Mouse (Mus musculus) neural tube, embryonic 15.5 days (tissue): ENCODE results near the gene Dip2a. TPM values are rescaled to one million over a fixed set of nuclear protein-coding genes. Genes with fewer than 3 reads are reported as not detected.

Experiments used
- ATAC-seq: fragments of 200-750 bp; cut with Nextera tagmentation; 2 replicates; pipeline ENCODE4 v1.8.0; 2017; ENCODE audit warnings: mild to moderate bottlenecking, moderate TSS enrichment, moderate library complexity; ENCODE audit not compliant: low FRiP score
- H3K27ac ChIP-seq: fragments of 300-500 bp; sonication (generic); replicated peaks from 2 replicates; pipeline ENCODE4 v1.5.1; 2015; ENCODE audit warnings: mild to moderate bottlenecking, inconsistent platforms
- H3K27me3 ChIP-seq: fragments of 300-500 bp; sonication (generic); replicated peaks from 2 replicates; pipeline ENCODE4 v1.6.1; 2015; ENCODE audit warnings: inconsistent platforms
- H3K36me3 ChIP-seq: fragments of 300-500 bp; sonication (generic); 2 replicates; pipeline ENCODE4 v1.6.1; 2015; ENCODE audit warnings: inconsistent platforms
- H3K4me1 ChIP-seq: fragments of 300-500 bp; sonication (generic); 2 replicates; pipeline ENCODE4 v1.6.1; 2015; ENCODE audit warnings: inconsistent platforms
- H3K4me2 ChIP-seq: fragments of 300-500 bp; sonication (generic); 2 replicates; pipeline ENCODE4 v1.6.1; 2015; ENCODE audit warnings: inconsistent platforms, mild to moderate bottlenecking, moderate library complexity
- H3K4me3 ChIP-seq: fragments of 300-500 bp; sonication (generic); replicated peaks from 2 replicates; pipeline ENCODE4 v1.5.1; 2015; ENCODE audit warnings: mild to moderate bottlenecking, inconsistent platforms
- H3K9ac ChIP-seq: fragments of 300-500 bp; sonication (generic); replicated peaks from 2 replicates; pipeline ENCODE4 v1.6.1; 2015; ENCODE audit warnings: mild to moderate bottlenecking, inconsistent platforms
- H3K9me3 ChIP-seq: fragments of 300-500 bp; sonication (generic); replicated peaks from 2 replicates; pipeline ENCODE4 v1.6.1; 2016; ENCODE audit warnings: inconsistent platforms
- WGBS: fragments of 180-500 bp; shearing (Covaris S2); methylation state at CpG from one replicate; pipeline ENCODE4 v1.1.7; 2015; ENCODE audit warnings: mixed read lengths; 5-methylcytosine and 5-hydroxymethylcytosine counted together
- polyA plus RNA-seq: library from polyadenylated mRNA; unstranded; fragments of >200 nt; fragmentation: Nextera tagmentation; extraction: Ambion mirVana; gene quantifications from 2 replicates; pipeline ENCODE4 v1.2.1, GENCODE M21; 2015

Gene Dip2a
- polyA plus RNA-seq, 1 experiment from 2014 or later, result 19.7 TPM

DNA sequence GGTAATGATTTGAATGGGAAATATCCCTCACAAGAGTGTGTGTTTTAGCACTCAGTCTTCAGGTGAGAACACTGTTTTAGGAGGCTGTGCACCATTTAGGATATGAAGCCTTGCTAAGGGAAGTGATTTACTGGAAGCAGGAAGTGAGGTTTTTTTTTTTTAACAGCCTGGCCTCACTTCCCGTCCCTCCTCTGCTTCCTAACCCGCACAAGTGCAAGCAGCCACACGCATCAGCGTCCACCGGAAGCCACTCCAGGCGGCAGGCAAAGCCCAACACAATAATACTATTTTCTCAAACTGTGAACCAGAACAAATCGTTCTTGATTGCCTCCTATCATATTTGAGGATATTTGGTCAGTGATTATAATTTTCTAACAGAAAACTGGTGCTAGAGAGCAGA, 6.9 kb upstream of the Dip2a start:
- H3K9ac ChIP-seq, result no peak overlapping the region
- no peak overlapping the region for H3K27ac ChIP-seq
- ATAC-seq, result no peak
- H3K9me3 ChIP-seq, result no peaks in the 10 kb centered on the region
- H3K36me3 ChIP-seq, result peaks cover 51% of the 10 kb centered on the region
- no peaks in the 10 kb centered on the region for H3K4me1 ChIP-seq
- H3K27me3 ChIP-seq, result no peaks in the 10 kb centered on the region
- no peak overlapping the region for H3K4me3 ChIP-seq
- 86% methylated on average over 7 of the region's 7 CpGs for WGBS
- H3K4me2 ChIP-seq, result no peak overlapping the region

- H3K27ac ChIP-seq, result no peak overlapping the region
- H3K36me3 ChIP-seq, result peaks cover 11% of the 10 kb centered on the region
- no peak overlapping the region for H3K9ac ChIP-seq
- H3K9me3 ChIP-seq, result no peaks in the 10 kb centered on the region
- peak overlapping the region; percentile 82 for H3K4me2 ChIP-seq
- no peak for ATAC-seq
- peaks cover 25% of the 10 kb centered on the region for H3K4me1 ChIP-seq
- 13% methylated on average over 4 of the region's 4 CpGs for WGBS
- H3K4me3 ChIP-seq, result peak overlapping the region; percentile 65; the same call in 1 of the 2 replicates
- no peaks in the 10 kb centered on the region for H3K27me3 ChIP-seq
Measured at GRCm38 (mm10) chr10:76346589-76346988, 1.5 kb upstream of the Dip2a start.

- Histone ChIP-seq H3K4me2 (peak overlapping the region; percentile 82), H3K27ac (no peak overlapping the region), H3K27me3 (no peaks in the 10 kb centered on the region), H3K4me1 (peaks cover 25% of the 10 kb centered on the region), H3K36me3 (peaks cover 7% of the 10 kb centered on the region), H3K9ac (peak overlapping the region; percentile 58; the same call in 1 of the 2 replicates), H3K9me3 (no peaks in the 10 kb centered on the region), H3K4me3 (peak overlapping the region; percentile 65)
- no peak for ATAC-seq
- 28% methylated on average over 8 of the region's 8 CpGs for WGBS
Measured at GRCm38 (mm10) chr10:76346043-76346491, 976 bp upstream of the Dip2a start.

DNA sequence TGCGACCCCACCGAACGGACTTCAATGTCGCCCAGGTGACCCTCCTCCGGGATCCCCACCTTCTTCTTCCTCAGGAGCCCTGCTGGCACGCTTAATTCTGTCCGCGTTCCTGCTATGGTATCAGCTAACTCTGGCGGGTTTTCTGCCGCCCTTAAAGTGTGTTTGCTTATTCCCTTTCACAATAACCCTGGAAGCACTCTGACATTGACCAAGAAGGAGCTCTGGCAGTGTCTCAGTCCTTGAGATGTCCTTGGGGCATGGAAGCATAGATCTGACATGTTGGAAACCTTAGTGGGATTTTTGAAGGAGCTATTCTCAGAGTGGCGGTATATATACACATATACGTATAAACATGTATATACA, 430 bp upstream of the Dip2a start:
- Histone ChIP-seq H3K9me3 (no peaks in the 10 kb centered on the region), H3K4me1 (peaks cover 25% of the 10 kb centered on the region), H3K9ac (peak overlapping the region; percentile 58), H3K4me3 (peak overlapping the region; percentile 65), H3K27ac (peak overlapping the region; percentile 85), H3K4me2 (peak overlapping the region; percentile 82), H3K36me3 (peaks cover 2% of the 10 kb centered on the region), H3K27me3 (no peaks in the 10 kb centered on the region)
- no peak; the same call in none of the 2 replicates for ATAC-seq
- 5% methylated on average over 12 of the region's 12 CpGs for whole genome bisulfite sequencing

GRCm38 (mm10) chr10:76334350-76334749, 10.7 kb downstream of the Dip2a start:
- ATAC-seq, result no peak
- Histone ChIP-seq H3K4me1 (0 out of 2 replicates have a peak, but pooled peaks cover 3% of the 10 kb centered on the region), H3K4me3 (no peak overlapping the region), H3K27me3 (no peaks in the 10 kb centered on the region), H3K27ac (no peak overlapping the region), H3K36me3 (no peaks in the 10 kb centered on the region), H3K9me3 (no peaks in the 10 kb centered on the region), H3K9ac (no peak overlapping the region), H3K4me2 (no peak overlapping the region)
- WGBS, result 33% methylated on average over 4 of the region's 4 CpGs

DNA sequence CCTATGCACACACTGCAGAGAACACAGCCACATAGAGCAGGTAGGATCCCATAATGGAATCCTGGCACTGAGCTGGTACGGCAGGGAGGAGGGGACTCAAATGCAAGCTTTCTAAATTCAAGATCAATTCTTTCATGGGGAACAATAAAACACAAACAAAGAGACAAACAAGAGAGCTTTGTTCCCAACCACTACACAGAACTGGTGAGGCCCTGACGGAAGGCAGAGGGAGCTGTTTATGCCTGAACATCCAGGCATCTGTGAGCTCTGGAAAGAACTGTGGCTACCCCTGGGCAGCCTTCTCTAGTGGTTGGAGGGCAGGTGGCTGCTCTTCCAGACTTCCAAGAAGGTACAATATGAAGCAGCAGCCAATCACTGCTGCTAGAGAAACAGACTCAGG, 13.1 kb downstream of the Dip2a start:
- 32% methylated on average over 2 of the region's 2 CpGs for WGBS
- H3K27ac ChIP-seq, result no peak overlapping the region
- H3K9me3 ChIP-seq, result no peaks in the 10 kb centered on the region
- no peaks in the 10 kb centered on the region for H3K36me3 ChIP-seq
- H3K4me2 ChIP-seq, result no peak overlapping the region
- no peak overlapping the region for H3K4me3 ChIP-seq
- no peaks in the 10 kb centered on the region for H3K27me3 ChIP-seq
- ATAC-seq, result no peak
- no peak overlapping the region for H3K9ac ChIP-seq
- 0 out of 2 replicates have a peak, but pooled peaks cover 3% of the 10 kb centered on the region for H3K4me1 ChIP-seq

GRCm38 (mm10) chr10:76329093-76329492, 16.0 kb downstream of the Dip2a start:
- 0 out of 2 replicates have a peak, but pooled peaks cover 3% of the 10 kb centered on the region for H3K4me1 ChIP-seq
- no peak overlapping the region for H3K4me2 ChIP-seq
- WGBS, result 91% methylated on average over 4 of the region's 4 CpGs
- H3K27me3 ChIP-seq, result no peaks in the 10 kb centered on the region
- peaks cover 13% of the 10 kb centered on the region for H3K36me3 ChIP-seq
- no peak overlapping the region for H3K4me3 ChIP-seq
- H3K9me3 ChIP-seq, result no peaks in the 10 kb centered on the region
- no peak overlapping the region for H3K9ac ChIP-seq
- H3K27ac ChIP-seq, result no peak overlapping the region
- no peak for ATAC-seq

GRCm38 (mm10) chr10:76328574-76328973, 16.5 kb downstream of the Dip2a start:
- ATAC-seq, result no peak
- Histone ChIP-seq H3K4me1 (0 out of 2 replicates have a peak, but pooled peaks cover 3% of the 10 kb centered on the region), H3K27me3 (no peaks in the 10 kb centered on the region), H3K27ac (no peak overlapping the region), H3K4me2 (no peak overlapping the region), H3K4me3 (no peak overlapping the region), H3K9me3 (no peaks in the 10 kb centered on the region), H3K9ac (no peak overlapping the region), H3K36me3 (peaks cover 13% of the 10 kb centered on the region)
- WGBS, result 91% methylated on average over 3 of the region's 3 CpGs

DNA sequence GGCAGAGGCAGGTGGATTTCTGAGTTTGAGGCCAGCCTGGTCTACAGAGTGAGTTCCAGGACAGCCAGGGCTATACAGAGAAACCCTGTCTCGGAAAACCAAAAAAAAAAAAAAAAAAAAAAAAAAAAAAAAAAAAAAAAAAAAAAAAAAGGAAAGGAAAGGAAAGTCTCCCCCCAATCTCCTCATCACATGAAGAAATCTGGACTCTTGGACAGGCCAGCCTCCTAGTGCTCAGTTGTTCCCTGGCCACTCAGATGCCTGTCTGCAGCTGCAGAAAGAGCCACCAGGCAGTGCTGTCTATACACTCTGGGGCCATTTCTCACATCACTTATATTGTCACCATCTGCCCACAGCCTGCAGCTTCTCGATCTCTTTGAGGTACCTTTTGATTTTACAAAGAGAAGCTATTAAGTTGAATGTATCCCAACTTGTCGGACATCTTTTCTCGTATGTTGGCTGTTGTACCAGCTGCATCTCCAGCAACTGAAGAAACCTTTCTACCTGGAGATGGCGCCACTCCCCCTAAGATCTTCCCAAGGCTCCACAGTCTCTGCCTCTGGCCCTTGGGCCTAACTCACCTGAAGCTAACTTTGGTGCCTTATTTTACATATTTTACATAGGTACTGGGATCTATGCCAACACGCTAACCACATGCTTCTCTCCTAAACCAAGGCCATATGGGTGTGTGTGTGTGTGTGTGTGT, 18.6 kb downstream of the Dip2a start:
- 71% methylated on average over 6 of the region's 6 CpGs for WGBS
- H3K27me3 ChIP-seq, result no peaks in the 10 kb centered on the region
- H3K36me3 ChIP-seq, result peaks cover 13% of the 10 kb centered on the region
- no peak overlapping the region for H3K27ac ChIP-seq
- H3K4me2 ChIP-seq, result no peak overlapping the region
- no peaks in the 10 kb centered on the region for H3K4me1 ChIP-seq
- H3K9me3 ChIP-seq, result no peaks in the 10 kb centered on the region
- no peak overlapping the region for H3K9ac ChIP-seq
- ATAC-seq, result no peak
- H3K4me3 ChIP-seq, result no peak overlapping the region

- 89% methylated on average over 12 of the region's 12 CpGs for WGBS
- H3K36me3 ChIP-seq, result peaks cover 53% of the 10 kb centered on the region
Measured at GRCm38 (mm10) chr10:76317623-76318022, 27.5 kb downstream of the Dip2a start.

GRCm38 (mm10) chr10:76316194-76316593, 28.9 kb downstream of the Dip2a start:
- Histone ChIP-seq H3K36me3 (peaks cover 60% of the 10 kb centered on the region), H3K4me3 (no peak overlapping the region), H3K9me3 (no peaks in the 10 kb centered on the region), H3K4me1 (no peaks in the 10 kb centered on the region), H3K4me2 (no peak overlapping the region), H3K27me3 (no peaks in the 10 kb centered on the region), H3K27ac (no peak overlapping the region), H3K9ac (no peak overlapping the region)
- 88% methylated on average over 7 of the region's 7 CpGs for WGBS
- ATAC-seq, result no peak

More at GRCm38 (mm10) chr10:76317623-76318022, 27.5 kb downstream of the Dip2a start:
- no peaks in the 10 kb centered on the region for H3K27me3 ChIP-seq
- no peak overlapping the region for H3K4me2 ChIP-seq
- H3K4me3 ChIP-seq, result no peak overlapping the region
- no peaks in the 10 kb centered on the region for H3K9me3 ChIP-seq
- no peak overlapping the region for H3K9ac ChIP-seq
- no peak overlapping the region for H3K27ac ChIP-seq
- H3K4me1 ChIP-seq, result no peaks in the 10 kb centered on the region
- ATAC-seq, result no peak

DNA sequence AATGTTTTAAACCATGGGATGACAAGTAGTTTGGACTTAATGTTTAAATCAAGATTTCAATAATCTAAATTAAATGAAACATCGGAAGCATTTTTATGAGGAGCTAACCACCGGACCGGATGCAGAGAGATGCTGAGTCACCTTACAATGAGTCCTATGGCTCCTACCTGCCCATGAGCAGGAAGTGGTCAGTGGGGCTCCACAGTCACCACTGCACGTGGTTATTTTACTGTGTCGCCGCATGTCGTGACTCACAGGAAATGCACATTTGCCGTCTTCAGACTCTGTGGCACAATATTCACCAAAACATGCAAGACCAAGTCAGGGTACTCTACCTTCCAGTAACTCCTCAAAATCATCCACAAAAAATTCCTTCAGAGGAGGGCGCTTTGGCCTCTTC, 38.4 kb downstream of the Dip2a start:
- Histone ChIP-seq H3K27me3 (no peaks in the 10 kb centered on the region), H3K4me3 (no peak overlapping the region), H3K4me2 (no peak overlapping the region), H3K9ac (no peak overlapping the region), H3K4me1 (no peaks in the 10 kb centered on the region), H3K36me3 (peaks cover 64% of the 10 kb centered on the region), H3K27ac (no peak overlapping the region), H3K9me3 (no peaks in the 10 kb centered on the region)
- WGBS, result 88% methylated on average over 9 of the region's 9 CpGs
- ATAC-seq, result no peak
